Mouse (Mus musculus) Patski (cell line): ENCODE measurements around the gene Cep350. TPM values are rescaled to one million over a fixed set of nuclear protein-coding genes. Genes with fewer than 3 reads are reported as not detected.

Experiments
- ATAC-seq: fragments of 100-300 bp; one replicate; pipeline ENCODE4 v1.8.0; 2021
- CTCF ChIA-PET: fragments of 350-600 bp; sonication (Branson Sonifier 250); formaldehyde crosslinking; loops from one replicate; lab custom pipeline; 2022; ENCODE audit warnings: inconsistent platforms; lab: Charles Lee
- POLR2A ChIA-PET: fragments of 350-600 bp; sonication (Branson Sonifier 250); formaldehyde crosslinking; loops from one replicate; lab custom pipeline; 2022; ENCODE audit warnings: antibody characterized with exemption, inconsistent platforms; lab: Charles Lee
- DNase-seq: peaks from one replicate; pipeline ENCODE4 v3.0.0-alpha.2; 2011; ENCODE audit warnings: low read depth, low spot score
- H3K27me3 ChIP-seq: fragments of 371-371 bp; one replicate; pipeline ENCODE4 v1.5.1; 2021
- CTCF ChIP-seq: fragments of 100-300 bp; IDR thresholded peaks from one replicate; pipeline ENCODE4 v1.5.1; 2021
- in situ Hi-C: fragments of 300-500 bp; cut with MboI; formaldehyde crosslinking; loops from 3 replicates; pipeline ENCODE4 v1.11.1; 2018; ENCODE audit warnings: low pct_unique_long_range_greater_than_20kb, mixed read lengths
- polyA plus RNA-seq: library from polyadenylated mRNA; unstranded; gene quantifications from one replicate; pipeline ENCODE4 v1.2.3, GENCODE M21; 2021

The Cep350 gene
- polyA plus RNA-seq, 1 experiment from 2014 or later = 13.3 TPM

DNA sequence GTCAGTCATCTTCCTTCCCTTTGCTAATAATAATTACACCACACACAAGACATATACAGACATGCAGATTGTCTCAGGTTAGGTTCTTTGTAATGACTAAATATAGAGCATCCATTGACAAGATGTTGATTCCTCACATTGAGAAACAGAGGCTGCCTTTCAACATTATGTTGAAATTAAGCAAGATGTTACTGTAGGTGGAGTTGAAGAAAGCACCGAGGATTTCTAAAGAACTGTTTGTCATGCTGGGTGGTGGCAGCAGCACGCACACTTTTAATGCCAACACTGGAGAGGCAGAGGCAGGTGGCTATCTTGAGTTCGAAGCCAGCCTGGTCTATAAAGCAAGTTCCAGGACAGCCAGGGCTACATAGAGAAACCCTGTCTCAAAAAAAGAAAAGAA, 141.1 kb downstream of the Cep350 start:
- DNase-seq = no peak
- H3K27me3 ChIP-seq = no peaks in the 10 kb centered on the region
- ChIA-PET POLR2A (no interaction called here), CTCF (no interaction called here)
- no peak for TF ChIP-seq CTCF
- no peak for ATAC-seq
- in situ Hi-C loops = no loop called here

DNA sequence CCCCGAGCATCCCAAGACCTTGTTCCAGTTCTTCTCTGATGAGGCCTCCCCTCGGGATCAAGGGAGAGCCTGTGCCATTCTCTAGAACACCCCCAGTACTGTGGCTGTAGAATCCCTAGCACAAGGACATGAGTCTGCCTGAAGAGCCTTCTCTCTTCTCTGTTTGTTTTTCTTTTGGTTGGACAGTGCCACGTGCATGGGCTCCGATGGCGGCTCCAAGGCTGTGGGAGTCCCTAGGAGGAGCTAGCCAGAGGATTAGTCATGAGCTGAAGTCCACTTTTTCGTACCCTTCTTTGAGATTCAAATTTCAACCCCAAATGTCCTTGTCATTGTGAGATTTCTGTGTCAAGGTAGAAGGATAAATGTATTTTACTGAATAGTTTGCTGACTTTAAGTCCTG, 142.2 kb downstream of the Cep350 start:
- DNase-seq (no peak), ATAC-seq (no peak)
- TF ChIP-seq CTCF = no peak
- ChIA-PET POLR2A (no interaction called here), CTCF (interaction anchor here (1.1 kb wide), 1 partner anchor 18 kb away, joined by 3 read pairs; no protein-coding TSS in a partner anchor)
- in situ Hi-C loops = no loop called here
- peaks cover 3% of the 10 kb centered on the region for H3K27me3 ChIP-seq

DNA sequence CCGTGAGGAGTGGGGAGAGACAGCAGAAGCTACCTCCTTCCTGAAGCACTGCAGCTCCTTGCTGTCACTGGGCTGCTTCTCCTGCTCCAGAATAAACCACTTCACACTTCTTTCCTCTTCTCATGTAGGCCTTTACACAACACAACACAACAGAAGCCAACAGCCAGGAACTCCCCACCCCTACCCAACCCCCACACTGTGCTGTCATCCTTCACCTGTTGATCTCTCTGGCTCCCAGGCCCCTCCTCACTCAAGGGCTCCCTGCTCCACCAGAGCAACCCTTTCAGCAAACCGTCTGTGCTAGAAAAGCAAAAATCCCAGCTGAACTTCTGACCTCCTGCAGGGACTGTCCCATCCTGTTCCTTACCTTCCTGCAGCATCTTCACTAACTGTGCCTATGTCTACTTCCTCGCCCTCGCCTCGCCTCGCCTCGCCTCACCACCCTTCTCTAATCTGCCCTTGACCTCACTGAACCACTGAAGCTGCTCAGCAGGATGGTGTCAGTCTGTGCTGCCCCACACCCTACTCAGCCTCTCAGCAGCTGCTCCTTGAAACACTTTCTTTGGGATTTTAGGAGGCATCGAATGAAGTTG, 145.3 kb downstream of the Cep350 start:
- POLR2A ChIA-PET = interaction anchor here (0.8 kb wide), 1 partner anchor 10 kb away, joined by 3 read pairs; no protein-coding TSS in a partner anchor
- ATAC-seq (no peak), DNase-seq (no peak)
- peaks cover 4% of the 10 kb centered on the region for H3K27me3 ChIP-seq
- no peak for TF ChIP-seq CTCF
- in situ Hi-C loops = no loop called here
- CTCF ChIA-PET = no interaction called here

DNA sequence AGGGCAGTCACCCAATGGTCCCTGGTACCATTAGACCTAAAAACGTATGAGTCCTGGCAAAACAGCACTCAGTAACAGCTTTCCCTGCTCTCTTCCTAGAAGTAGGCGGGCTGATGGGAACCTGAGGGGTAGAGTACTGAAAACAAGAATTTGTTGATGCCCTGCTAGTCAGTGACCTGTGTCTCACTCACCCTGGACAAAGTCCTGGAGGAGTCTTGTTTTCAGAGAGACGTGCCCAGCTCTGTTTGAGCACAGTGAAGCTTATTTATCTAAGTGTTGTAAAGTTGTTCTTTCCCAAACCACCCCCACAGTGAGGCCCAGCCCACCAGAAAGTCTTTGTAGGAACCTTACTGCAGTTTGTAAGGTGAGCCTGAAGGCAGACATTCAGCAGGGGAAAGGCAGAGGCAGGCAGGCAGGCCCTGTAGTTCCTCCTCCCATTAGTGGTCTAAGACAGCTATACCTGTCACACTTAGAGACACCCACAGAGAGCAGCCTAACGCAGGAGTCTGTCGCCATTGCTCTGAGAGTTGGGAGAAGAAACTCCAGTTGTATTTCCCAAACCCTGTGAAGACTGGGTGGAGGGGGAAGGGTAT, 146.2 kb downstream of the Cep350 start:
- ChIA-PET CTCF (no interaction called here), POLR2A (no interaction called here)
- H3K27me3 ChIP-seq = peaks cover 4% of the 10 kb centered on the region
- DNase-seq (no peak), ATAC-seq (no peak)
- in situ Hi-C loops = no loop called here
- no peak for TF ChIP-seq CTCF

DNA sequence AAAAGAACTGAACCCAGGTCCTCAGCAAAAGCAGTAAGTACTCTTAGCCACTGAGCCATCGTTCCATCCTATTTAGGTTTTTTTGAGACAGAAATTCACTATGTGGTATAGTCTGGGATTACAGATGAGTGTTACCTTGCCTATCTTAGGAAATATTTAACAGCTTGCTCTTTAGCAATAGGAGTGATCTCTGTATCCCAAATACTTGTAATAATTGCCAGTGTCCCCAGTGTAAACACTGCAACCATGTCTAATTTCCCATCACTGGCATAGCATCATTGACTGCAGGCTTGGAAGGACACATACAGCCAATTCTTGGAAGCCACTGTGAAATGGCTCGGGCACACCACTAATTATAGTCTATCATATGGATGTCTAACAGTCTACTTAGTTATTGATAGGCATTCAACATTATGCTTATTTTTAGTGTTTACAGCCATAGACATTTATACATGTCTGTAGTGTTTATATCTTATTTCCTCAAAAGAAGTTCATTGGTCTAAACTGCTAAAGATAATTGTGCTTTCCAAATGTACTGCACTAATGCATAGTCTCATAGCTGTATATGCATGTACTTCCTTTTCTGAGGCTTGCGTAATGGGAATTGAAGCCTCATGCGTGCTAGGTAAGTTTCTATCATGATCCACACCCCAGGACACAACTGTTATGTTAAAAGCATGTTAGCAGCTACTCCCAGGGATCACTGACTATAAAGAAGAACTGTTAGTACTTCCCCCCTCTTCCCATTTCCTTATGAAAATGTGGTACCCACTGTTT, 146.9 kb downstream of the Cep350 start:
- no peak for DNase-seq
- in situ Hi-C loops = no loop called here
- no peak for ATAC-seq
- POLR2A ChIA-PET = no interaction called here
- no peak for TF ChIP-seq CTCF
- CTCF ChIA-PET = no interaction called here
- H3K27me3 ChIP-seq = peaks cover 4% of the 10 kb centered on the region

DNA sequence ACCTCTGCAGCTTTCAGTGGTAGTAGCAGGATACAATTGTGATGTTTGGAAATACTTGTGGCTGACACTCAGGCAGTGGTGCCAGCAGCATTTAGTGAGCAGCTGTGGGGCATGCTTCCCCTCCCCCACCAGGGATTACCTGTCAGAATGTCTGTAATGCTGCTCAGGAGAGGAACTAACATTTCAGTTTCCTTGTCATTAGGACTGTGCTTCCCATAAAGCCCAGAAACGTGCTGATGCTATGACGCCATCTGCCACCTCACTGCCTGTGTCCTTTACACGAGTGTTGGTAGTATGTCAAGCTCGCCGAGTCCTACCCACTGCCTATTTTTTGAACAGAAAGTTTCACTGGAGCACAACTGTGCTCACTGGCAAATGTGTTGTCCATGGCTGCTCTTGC, 152.4 kb downstream of the Cep350 start:
- CTCF ChIA-PET = no interaction called here
- ATAC-seq = no peak
- in situ Hi-C loops = no loop called here
- DNase-seq = no peak
- POLR2A ChIA-PET = no interaction called here
- no peaks in the 10 kb centered on the region for H3K27me3 ChIP-seq
- TF ChIP-seq CTCF = no peak

DNA sequence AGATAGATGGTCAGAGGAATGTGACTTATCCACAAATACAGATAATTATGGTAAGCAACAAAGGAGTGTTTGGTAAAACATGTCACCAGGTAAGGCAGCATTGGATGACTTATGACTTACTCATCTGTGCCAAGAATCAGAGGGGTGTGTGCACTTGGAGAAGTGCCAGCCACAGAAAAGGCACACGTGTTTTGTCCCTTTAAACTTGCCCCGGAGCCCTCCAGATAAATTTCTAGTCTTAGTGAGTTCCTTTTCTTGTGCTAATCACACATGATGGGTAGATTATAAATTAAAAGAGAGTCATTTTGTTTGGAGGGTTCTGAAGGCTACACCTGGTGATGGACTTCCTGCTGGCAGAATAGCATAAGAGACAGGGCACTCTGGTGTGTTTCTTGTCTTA, 156.9 kb downstream of the Cep350 start:
- no peak for ATAC-seq
- CTCF ChIA-PET = no interaction called here
- no peaks in the 10 kb centered on the region for H3K27me3 ChIP-seq
- TF ChIP-seq CTCF = no peak
- DNase-seq = no peak
- POLR2A ChIA-PET = no interaction called here
- in situ Hi-C loops = no loop called here

DNA sequence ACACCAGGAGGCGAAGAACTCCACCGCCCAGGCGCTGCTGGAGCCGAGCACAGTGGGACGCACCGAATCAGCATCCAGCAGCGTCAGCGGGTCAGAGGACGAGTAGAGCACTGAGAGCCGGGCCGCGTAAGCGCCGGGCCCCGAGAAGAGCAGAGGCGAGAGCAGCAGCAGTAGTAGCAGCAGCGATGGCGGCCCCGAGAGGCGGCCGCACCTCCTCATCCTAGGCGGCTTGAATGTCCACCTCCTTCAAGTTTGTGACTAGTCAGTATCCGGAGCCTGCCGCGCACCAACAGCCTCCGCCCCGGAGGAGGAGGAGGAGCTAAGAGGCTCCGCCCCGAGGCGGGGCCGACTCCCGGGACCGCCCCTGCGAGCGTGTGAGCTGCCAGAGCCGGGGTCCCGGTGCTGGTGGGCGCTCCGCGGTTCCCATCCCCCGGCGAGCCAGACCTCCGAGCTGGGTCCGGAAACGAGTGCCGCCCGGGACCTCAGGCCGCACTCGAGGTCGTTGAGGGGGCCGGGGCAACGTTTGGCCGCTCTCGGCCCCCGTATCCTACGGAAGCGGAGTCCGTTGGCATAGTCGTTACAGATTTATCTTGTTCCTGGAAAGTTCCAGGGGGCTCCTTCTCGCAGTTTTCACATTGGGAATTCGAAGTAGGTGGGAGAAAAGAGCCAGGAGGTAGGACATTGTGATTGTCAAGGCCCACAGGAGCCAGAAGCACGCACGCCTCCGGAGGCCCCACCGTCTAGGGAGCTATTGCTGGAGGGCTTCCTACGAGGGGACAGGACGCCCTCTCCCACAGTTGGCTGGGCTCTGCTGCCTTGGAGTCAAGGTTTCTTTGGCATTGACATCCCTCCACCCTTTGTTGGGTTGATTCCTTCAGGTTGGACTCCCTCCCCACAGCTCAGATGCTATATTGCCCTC, 160.2 kb downstream of the Cep350 start, which contains the start of gene Qsox1:
Qsox1 (minus strand) TSS at position 309 of the 919 bp plus-strand sequence.
- ChIA-PET POLR2A (interaction anchor here (0.6 to 1.2 kb wide), 2 partner anchors 25 to 1089 kb away, joined by 3 to 6 read pairs; no protein-coding TSS in a partner anchor), CTCF (interaction anchor here (1.0 kb wide), 1 partner anchor 17 kb away, joined by 3 read pairs; no protein-coding TSS in a partner anchor)
- DNase-seq = no peak
- in situ Hi-C loops = no loop called here
- no peak for TF ChIP-seq CTCF
- ATAC-seq = peak; percentile 87
- H3K27me3 ChIP-seq = no peaks in the 10 kb centered on the region

DNA sequence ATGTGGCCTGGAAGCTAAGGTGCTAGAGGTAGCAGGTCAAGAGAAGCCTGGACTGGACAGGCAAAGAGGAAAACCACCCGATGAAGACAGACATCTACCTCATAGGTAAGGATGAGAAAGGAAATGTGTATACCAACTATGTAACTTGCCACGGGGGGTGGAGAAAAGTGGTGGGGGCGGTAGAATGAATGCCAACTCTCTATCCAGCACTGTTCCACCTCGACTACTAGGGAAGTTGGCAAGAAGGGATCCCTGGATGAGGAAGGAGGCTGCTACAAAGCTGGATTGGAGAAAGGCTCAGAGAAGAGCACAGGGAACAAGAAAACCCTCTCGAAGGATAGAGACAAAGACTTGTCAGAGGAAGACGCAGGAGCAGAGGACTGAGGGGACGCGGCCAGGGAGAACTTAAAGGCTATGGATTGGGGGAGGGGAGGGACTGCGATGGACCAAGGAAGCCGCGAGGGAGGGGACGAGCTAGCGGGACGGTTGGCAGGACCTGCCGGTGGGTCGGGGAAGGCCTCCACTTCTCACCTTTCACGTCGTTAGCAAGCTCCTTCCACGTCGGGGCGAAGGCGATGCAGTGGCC, 161.0 kb downstream of the Cep350 start:
- ChIA-PET CTCF (interaction anchor here (1.0 to 2.2 kb wide), 2 partner anchors 16 to 25 kb away, joined by 3 to 7 read pairs; no protein-coding TSS in a partner anchor), POLR2A (interaction anchor here (0.6 to 1.2 kb wide), 2 partner anchors 24 to 1089 kb away, joined by 3 to 6 read pairs; no protein-coding TSS in a partner anchor)
- no peak for DNase-seq
- no peaks in the 10 kb centered on the region for H3K27me3 ChIP-seq
- in situ Hi-C loops = no loop called here
- no peak for TF ChIP-seq CTCF
- peak; percentile 46 for ATAC-seq
